Mouse (Mus musculus) layer of hippocampus, postnatal 14 days (tissue): ENCODE measurements around the gene App. TPM values are rescaled to one million over a fixed set of nuclear protein-coding genes. Genes with fewer than 3 reads are reported as not detected.

Source experiments
- DNase-seq, 2 experiments: peaks; one replicate each; pipeline ENCODE4 v3.0.0; 2021 to 2022; ENCODE audit warnings: low spot score in 2 of 2, mixed read lengths in 1 of 2
- total RNA-seq, 2 experiments: library from RNA; stranded (reverse); gene quantifications; 2 replicates each; pipeline ENCODE4 v1.2.3; 2021

Gene App
- total RNA-seq, 2 experiments from 2014 or later, result 1,197 to 1,205 TPM

DNA sequence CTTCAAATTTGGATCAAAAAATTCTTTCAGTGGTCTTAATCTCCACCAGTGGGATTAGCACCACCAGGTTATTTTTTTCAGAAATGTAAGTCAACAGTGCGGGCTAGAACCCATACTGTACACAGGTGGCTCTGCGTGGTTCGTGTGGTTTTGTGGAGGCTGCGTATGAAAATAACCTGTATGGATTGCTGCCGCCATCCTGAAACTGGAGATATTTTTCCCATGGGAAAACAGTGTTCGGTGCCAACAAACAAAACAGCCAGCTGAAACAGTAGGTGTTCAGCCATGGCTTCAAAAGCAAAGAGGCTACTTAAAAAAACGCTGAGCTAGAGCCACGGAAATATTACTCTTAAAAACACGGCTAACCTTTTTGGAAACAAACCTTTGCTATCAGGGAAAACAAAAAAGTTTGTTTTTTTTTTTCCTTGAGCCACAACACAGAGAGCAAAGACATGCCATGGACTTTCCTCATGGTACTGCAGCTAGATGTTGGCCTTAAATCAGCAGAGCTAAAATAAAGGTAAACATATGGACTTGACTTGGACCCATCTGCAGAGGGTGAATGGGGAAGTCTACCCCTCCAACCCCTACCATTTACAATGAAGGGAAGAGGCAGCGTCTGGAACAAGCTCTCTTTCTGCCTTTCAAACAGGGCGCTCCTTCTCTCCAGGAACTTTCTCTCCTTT lies 45.8 kb downstream of the App start:
- DNase-seq, result no peak

DNA sequence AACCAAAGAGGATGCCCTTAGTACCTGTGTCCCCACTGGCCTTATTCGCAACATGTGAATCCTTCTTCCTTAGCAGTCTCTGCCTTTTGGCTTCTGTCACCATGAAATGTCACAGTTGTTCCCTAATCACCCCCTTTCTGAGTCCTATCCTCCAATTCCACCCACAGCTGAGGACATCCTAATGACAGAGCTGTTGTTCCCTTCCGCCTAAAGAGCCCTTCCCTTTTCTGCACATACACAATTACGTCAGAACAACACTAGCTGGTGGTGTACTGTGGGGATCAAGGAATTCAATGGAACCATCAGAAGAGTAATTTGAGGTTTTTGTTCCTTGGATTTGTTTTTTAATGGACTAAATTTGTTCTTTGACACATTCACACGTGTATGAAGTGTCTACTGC lies 48.9 kb downstream of the App start:
- DNase-seq, result no peak

DNA sequence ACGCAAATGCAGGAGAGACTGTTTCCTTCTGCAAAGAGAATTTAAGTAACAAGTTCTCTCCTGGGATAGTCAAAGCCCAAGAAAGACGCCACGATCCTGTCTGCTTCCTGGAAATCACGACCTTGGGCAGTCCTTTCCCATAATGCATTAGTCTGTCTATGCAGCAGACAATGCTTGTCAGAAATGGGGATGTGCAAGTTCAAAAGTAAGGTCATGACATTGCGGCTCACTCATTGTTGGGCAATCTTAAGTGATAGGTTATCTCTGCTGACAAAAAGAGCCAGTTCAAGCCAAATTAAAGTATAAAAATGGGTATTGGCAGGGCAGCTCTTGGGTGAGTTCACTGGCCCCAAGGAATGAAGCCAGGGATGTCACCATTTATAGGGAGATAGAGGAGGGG lies 51.6 kb downstream of the App start:
- DNase-seq, result no peak

DNA sequence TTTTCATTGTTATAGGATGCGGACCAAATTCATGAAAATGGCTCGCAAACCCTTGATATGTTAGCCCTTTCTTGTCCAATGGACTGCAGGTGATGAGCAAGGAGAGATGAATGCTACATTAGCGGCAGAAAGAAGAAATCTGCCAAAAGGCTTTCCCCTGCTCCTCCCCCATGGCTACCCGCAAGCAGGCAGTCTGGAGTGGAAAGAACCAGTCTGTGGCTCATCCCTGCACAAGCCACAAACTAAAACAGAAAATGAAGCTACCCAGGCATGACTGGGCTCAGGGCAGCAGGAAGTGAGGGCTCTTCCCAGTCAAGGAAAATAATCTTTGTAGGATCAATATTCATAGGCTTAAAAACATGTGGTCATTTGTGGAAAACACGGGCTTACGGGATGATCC lies 54.6 kb downstream of the App start:
- DNase-seq, result no peak

DNA sequence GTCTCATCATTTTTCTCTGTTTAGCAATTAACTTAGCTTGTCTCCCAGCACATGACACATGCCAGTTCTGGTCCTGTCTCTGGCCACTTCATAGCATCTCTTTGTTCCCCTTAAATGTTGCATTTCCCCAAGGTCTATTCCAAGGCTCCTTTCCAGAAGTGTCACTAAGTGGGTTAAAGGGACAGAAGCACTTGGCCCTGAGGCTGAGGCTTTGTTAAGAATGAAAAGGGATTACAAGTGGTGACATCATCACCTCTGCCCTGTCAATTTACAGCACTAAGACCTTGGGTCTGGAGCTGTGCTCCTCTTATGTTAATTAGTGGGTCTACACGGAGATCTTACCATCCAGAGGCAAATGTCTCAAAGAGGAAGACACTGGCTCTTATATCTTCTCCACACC lies 56.0 kb downstream of the App start:
- DNase-seq, result no peak

DNA sequence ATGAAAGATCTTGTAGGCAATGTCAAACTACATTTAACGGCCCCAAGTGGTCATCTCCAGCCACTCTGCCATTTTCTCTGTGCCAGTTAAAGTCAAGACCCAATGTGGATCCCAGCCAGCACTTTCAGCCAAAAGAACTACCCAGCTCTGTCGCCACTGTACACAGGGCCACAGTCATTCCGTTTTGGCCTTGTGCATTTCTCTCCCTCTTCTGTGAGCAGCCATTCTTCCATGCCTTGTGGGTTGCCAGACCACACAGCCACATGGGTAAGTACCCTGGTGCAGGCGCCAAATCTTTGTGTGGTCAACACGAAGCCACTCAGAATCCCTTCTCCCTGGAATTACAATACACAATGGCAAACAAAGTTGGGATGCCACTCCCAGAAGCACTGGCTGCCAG lies 57.7 kb downstream of the App start:
- no peak for DNase-seq

DNA sequence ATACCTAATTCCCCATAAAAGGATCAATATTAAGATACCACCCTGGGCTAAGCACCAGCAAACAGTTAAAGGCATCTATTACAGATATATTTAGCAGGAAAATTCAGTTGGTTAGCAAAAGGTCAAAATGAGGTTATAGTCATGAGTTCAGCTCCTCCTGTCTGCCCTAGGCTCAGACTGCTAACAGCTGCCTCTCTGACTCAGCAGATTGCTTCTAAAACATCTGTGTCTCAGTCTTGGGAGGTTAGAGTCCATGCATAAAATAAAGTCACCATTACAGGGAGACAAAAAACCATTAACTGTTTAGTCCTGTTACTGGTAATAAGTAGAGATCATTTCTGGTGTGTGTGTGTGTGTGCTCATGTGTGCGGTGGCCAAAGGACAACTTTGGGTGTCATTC lies 58.8 kb downstream of the App start:
- DNase-seq, result no peak

DNA sequence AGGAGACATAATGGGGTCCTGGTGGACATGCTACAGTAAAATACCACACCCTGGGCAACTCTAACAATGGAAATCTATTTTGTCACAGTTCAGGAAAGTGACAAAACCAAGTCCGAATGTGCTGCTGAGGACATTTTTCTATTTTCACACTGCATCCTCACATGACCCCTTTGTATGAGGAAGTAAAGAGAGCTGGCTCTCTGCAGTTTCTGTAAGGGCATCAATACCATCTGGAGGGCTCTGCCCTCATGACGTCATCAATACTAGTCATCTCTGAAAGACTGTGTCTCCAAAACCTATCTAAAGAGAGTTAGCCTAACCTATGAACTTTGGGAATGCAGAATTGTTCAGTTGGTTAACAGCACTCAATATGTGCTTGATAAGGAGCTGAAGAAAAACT lies 59.6 kb downstream of the App start:
- DNase-seq, result no peak

DNA sequence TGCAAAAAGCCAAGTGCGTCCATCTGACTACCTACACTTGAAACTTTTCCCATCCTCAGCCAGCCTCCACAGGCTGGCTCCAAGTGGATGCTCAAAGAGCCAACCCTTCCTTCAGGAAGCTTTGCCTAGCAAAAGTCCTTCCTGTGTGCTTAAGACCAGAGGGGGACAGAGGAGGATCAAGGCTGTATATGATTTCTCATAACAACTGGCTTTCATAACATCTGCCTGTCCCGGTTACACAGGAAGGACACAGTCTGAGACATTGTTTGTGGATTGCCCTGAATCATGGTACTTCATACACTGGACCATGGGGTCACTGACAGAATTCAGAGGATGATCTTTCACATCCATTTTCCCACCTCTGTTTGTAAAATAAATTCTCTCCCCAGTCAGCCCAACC lies 61.3 kb downstream of the App start:
- no peak for DNase-seq

DNA sequence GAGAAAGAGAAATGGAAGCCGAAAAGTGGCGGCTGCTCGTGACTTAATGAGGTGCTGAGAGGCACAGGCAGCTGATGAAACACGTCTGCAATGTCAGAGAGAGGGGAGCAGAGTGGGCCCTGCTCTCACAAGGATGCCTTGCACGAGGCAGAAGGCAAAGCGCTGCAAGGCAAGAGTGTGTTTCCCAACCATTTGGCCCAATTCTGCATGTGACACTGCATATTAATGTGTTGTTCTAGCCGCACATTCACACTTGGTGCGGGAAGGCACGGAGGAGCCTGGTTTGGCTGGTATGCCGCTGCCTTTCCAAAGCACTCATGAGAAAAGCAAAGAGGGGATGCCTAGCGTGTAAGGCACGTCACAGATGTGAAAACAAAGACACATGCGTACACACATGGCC lies 63.1 kb downstream of the App start:
- peak in 1 of 2 experiments; percentile 50 for DNase-seq

DNA sequence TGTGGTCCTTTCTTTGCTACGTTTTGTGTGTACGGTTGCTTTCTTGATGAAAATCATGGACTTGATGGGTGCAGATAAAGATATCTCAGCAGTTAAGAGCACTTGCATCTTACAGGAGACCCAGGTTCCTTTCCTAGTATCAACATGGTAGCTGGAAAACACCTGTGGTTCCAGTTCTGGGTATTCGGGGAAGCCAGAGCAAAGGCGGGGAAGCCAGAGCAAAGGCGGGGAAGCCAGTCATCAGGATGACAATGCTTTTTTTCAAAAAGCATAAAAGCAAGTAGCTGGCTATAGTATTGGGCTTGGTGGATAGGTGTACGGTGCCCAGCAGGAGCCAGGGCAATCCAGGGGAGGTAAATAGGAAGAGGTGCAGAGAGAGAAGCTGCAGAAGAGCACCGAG lies 65.1 kb downstream of the App start:
- no peak for DNase-seq

DNA sequence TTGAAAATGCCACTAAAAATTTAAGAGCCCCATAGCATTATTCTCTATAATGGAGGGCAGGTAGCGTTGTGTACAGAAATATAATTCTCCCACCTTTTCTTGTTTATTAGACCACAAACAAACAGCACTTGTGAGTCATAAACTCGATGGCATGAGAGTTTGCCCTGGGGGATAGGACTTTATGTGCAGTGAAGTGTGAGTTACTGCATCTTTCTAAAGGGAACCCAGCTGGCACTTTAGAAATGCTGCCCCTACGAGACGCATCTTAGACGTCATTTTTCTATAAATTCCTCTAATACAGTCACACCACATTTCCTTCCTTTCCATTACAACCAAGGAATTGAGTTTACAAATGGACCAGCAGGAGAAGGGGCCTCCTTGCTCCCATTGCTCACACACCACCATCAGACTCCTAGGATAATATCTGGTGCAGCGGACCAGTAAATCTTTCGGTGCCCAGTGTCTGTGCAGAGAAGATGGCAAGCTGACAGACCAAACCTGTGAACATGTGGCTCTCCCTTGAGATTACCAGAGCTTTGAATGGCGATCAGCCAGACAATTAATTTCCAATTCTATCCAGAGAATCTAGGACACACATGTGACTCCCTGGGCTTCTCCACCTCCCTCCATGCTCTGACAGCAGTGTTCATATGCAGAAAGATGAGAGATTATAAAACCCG lies 66.8 kb downstream of the App start:
- DNase-seq, result no peak

DNA sequence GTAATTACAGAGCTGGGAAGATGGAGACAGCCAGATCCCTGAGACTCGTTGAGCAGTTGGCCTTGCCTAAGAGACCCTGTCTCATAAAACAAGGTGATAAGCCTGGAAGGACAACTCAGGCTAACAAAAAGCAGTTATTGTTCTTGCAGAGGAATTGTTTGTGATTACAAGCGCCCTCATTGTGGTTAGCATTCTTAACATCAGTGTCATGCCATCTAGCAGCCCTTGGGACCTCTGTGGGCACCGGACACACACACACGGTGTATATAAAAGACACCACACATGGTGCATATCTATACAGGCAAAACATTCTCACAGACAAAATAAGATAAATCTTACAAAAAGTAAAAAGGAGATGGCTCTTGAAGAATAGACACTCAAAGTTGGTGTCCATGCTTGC lies 68.0 kb downstream of the App start:
- DNase-seq, result no peak

DNA sequence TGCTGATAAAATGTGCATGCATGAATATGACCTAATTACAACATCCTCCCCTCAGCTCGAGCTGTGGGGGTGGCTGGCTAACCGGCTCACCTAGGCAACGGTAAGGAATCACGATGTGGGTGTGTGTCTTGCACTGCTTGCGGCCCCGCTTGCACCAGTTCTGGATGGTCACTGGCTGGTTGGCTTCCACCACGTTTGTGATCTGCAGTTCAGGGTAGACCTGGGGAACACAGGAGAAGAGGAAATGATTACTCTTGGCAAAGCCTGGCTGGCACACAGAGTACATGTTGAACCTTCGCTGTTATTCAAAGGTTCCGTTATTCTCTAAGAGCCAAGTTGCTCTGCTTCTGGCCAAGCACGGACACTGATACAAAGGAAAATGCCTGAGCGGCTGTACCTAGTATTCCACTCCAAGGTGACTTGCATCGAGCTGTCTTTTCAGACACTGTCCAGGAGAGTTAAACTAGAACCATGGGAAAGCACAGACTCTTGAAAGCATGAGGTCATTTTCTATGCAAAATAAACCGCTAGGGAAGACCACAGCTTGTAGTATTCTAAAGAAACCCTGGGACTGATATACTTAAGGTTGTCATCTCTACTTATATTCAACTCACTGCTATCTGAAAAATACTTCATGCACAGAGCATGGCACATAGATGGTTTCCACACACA lies 70.3 kb downstream of the App start:
- DNase-seq, result no peak

DNA sequence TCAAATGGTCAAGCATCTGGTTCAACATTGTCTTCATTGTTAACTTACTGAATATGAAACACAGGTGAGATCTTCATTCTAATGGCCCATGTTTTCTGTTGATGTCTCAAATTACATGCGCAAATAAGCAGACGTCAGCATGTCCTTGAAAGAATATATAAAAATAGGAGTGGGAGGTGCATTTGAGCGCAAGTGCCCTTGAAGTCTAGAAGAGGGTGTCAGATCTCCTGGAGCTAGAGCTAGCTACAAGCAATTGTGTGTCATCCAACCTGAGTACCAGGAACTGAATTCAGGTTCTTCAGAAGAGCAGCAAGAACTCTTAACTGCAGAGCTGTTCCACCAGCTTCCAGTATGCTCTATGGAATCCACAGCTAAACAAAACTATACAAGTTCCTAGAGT lies 72.0 kb downstream of the App start:
- no peak for DNase-seq

DNA sequence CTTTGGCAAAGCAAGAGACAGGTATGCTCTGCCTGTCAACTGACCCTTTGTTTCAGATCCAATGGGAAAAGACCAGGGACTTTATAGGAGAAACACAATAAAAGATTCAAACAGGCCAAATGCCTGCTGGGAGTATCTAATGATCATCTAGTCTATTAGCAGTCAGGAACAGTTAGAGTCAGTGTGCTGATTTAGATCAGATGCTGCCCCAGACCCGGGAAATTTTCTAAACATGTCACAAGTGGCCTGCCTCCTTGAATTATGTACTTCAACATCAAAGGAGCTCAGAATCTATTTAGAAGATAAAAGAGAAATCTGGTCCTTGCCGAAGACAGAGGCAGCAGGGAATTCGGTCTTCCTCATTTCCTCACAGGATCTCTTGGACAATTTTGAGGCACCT lies 72.8 kb downstream of the App start:
- DNase-seq, result no peak

DNA sequence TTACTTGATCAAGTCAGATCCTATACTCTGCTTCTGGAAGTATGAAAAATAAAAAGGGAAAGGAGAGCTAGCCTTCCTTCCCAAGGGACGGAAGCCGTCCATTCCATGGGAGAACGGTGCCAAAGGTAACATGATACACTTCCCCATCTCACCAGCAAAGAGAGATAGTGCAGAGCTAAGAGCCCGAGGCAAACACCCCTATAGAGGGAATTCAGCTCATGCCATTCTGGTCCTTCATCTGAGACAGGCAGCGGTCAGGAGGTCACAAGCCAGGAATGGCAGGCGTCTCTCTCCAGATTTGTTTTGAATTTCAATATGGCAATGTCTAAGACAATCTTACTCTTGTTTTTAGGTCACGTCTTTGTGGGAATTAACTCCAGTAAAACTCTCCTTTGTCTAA lies 74.1 kb downstream of the App start:
- no peak for DNase-seq

DNA sequence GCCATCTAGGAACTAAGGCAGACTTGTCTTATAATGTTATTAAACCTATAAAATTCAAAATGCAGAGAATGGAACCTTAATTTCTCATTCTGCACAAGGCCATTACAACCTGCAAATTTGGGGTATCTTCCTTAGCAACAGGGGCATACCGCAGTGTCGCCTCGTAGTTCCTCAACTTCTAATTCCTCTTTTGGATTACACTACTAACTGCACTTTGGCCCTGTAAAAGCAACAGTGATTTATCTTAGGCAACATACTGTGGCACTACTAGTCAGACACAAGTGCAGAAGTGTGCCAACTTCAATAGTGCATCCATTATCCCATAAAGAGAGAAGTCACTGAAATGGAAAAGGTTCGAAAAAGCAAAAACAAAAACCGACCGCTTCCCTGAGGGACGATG lies 74.5 kb downstream of the App start:
- DNase-seq, result no peak

DNA sequence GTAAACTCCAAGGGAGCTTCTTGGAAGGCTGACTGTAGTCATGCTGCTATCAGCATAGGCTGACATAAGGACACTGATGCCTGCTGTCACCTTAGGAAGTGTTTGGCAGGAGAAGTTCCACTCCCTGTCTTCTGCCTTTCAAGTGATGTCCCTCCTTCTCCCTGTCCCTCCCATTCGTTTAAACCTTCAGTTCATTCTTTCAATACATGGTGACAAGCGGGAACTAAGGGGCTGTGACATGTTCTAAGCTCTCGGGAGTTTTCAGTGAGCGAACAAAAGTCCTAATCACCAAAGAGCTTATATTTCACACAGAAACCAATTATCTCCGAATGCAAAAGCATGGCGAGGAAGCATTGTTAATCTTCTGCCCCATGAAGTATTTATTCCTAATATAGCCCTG lies 77.2 kb downstream of the App start:
- no peak for DNase-seq

DNA sequence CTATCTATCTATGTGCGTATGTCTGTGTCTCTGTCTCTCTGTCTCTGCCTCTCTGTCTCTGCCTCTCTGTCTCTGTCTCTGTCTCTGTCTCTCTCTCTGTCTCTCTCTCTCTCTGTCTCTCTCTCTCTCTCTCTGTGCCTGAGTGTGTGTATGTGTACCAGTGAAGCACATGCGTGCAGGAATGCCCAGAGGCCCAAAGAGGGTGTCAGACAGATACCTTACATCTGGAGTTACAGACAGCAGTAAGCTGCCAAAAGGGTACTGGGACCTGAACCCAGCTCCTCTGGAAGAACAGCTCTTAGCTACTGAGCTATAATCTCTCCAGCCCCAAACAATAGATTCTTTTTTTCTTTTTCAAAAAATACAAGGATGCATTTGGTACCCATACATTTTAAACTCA lies 77.6 kb downstream of the App start:
- DNase-seq, result no peak

DNA sequence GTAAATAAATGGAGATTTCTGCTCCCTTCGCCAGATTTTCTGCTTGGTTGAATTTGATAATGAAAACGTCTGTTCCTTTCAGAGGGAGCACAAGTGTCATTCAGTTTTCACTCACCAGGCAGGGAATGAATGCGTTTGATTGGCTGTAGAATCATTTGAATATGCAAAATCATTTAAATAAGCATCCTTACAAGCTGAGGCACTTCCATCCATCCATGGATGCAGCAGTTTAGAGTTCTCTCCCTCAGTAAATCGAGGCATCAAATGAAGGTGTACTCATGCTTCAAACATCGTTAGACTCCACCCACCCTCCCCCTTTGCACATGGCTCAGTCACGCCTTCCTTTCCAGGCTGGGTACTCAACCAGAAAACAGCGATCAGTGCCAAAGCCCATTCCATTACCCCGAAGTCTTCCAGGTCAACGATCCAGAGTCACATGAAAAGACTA lies 80.9 kb downstream of the App start:
- no peak for DNase-seq

DNA sequence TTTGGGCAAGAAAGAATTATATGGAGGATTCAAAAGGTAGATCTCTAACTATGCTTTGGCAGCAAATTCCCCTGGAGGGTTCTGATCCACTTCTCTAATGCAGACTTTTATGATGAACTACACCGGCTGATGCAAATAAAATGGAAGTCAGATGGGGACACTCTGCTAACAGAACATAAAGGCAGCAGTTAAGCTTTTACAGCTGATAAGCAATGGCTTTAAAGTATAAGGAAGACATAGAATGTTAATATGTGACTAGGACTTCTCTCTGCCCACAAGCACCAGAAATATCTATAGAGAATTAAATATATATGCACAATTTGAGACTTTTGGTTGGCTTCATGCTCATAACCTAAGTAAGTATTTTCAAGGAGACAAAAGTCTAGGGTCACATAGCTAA lies 81.4 kb downstream of the App start:
- DNase-seq, result no peak

DNA sequence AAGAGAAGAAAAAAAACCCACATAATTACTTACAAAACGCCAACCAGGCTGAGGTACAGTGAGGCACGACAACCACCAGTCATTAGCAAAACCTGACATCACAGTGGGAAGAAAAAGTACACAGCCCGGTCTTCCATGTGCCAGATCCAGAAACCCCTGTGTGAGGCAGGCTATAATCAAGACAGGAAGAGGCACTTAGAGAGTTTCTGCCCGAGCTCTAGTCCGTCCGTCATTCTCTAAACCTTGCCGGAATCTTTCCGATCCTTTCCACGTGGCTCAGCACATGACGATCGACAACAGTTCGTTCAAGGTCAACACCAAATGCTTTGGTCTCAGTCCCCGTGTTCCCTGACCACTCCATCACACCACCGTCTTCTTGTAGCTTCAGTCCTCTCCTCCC lies 82.6 kb downstream of the App start:
- DNase-seq, result no peak
